Mouse (Mus musculus) hindlimb bud, embryonic 11.5 days (tissue): ENCODE data around the gene Gtdc1.

Experiments
- DNase-seq: peaks from one replicate; pipeline ENCODE4 v3.0.0-alpha.2; 2012; ENCODE audit warnings: low read depth, low spot score; ENCODE audit errors: extremely low spot score

Gene Gtdc1

GRCm38 (mm10) chr2:44927482-44927811, at the start of gene Gtdc1:
Gene Gtdc1 (minus strand): TSS chr2:44927657.
- DNase-seq: no peak

GRCm38 (mm10) chr2:44977051-44977450, 49.6 kb upstream of the Gtdc1 start:
- DNase-seq: no peak

- DNase-seq: no peak
Observed at GRCm38 (mm10) chr2:44976484-44976883, 49.0 kb upstream of the Gtdc1 start.

DNA sequence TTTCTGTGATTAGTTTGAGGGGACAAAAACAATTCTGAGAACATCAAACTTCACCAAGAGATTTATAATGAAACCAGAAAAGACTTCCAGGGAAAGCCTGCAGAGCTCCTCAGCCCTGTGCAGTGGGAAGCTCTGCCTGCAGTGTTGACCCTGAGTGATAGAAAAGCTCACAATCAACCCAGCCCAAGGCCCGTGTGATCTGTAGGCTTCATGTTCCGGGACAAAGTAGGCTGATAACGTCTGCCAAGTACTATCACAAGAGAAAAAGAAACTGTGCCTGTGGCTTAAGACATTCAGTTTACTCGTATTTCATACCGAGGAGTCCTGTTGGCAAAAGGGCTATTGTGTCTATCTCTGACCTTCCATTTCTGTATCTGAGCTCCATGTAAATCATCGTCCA, 46.4 kb upstream of the Gtdc1 start:
- DNase-seq: no peak

GRCm38 (mm10) chr2:44970087-44970646, 42.7 kb upstream of the Gtdc1 start:
- DNase-seq: no peak

DNA sequence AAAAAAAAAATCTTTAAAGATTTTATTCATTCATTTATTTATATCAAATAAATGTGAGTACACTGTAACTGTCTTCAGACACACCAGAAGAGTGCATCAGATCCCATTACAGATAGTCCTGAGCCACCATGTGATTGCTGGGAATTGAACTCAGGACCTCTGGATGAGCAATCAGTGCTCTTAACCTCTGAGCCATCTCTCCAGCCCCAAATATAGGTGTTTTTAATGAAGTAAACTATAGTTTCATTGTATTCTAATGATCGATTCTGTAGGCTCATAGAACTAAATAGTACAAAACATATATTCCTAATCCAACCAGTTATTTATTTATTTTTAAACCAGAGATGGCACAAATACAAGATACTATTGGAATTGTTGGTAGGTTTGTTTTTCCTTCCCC, 42.2 kb upstream of the Gtdc1 start:
- DNase-seq: no peak

DNA sequence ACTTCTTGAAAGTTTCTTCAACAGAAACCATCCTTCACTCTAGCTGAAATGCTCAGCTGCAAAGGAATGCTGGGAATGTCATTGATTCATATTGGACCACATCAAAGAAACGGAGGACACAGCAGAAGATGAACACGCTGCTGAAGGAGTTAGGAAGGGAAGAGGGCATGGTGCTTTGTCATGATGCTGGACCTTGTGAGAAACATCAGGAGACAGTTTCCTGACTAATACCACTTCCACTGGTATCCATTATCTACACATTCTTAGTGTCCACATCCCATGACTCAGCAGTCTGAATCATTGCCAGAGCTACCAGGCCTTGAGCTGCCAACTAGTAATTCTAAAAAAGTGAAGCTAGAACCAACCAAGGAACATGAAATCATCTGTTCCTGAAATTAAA, 41.8 kb upstream of the Gtdc1 start:
- DNase-seq: no peak

GRCm38 (mm10) chr2:44965834-44966555, 38.5 kb upstream of the Gtdc1 start:
- no peak for DNase-seq

- DNase-seq: no peak
Observed at GRCm38 (mm10) chr2:44962620-44963019, 35.2 kb upstream of the Gtdc1 start.

DNA sequence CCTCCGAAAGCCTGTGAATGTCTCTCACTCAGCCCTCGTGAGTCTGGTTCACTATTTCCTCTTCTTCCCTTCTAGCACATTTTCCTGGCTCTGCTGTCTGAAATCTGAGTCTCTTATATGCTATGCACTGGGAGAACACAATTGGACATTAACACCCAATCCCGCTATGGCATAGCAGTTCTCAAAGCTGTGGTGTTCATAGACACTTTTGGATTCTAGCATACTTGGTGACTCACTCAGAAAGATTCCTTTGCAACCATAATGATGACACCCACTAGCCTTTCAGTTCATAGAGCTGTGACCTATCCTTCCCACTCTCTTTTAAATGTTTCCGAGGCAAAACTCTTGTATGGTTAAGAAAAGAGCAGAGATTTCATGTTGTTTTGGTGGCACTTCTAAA, 33.7 kb upstream of the Gtdc1 start:
- no peak for DNase-seq

GRCm38 (mm10) chr2:44960561-44960960, 33.1 kb upstream of the Gtdc1 start:
- DNase-seq: no peak

- DNase-seq: no peak
Observed at GRCm38 (mm10) chr2:44957329-44957797, 29.9 kb upstream of the Gtdc1 start.

GRCm38 (mm10) chr2:44956232-44956631, 28.8 kb upstream of the Gtdc1 start:
- no peak for DNase-seq

GRCm38 (mm10) chr2:44955506-44955905, 28.0 kb upstream of the Gtdc1 start:
- no peak for DNase-seq

- DNase-seq: no peak
Observed at GRCm38 (mm10) chr2:44954180-44954579, 26.7 kb upstream of the Gtdc1 start.

GRCm38 (mm10) chr2:44952830-44953422, 25.5 kb upstream of the Gtdc1 start:
- no peak for DNase-seq

- no peak for DNase-seq
Observed at GRCm38 (mm10) chr2:44951651-44952213, 24.3 kb upstream of the Gtdc1 start.

GRCm38 (mm10) chr2:44944689-44945088, 17.2 kb upstream of the Gtdc1 start:
- no peak for DNase-seq

- no peak for DNase-seq
Observed at GRCm38 (mm10) chr2:44930951-44931350, 3.5 kb upstream of the Gtdc1 start.

GRCm38 (mm10) chr2:44928631-44929030, 1.2 kb upstream of the Gtdc1 start:
- DNase-seq: no peak

GRCm38 (mm10) chr2:44926683-44927481, 575 bp downstream of the Gtdc1 start:
- DNase-seq: peak; percentile 41
